Mouse (Mus musculus): Measurements from ENCODE around the gene Esf1. TPM values are rescaled to one million over a fixed set of nuclear protein-coding genes. Genes with fewer than 3 reads are reported as not detected.
"Not testable (repeated sequence)": the region's sequence is repeated elsewhere in the genome, so short reads cannot be mapped to it uniquely, and the experiment has no call there.

The Esf1 gene
- polyA plus RNA-seq, 1 experiment, result 1.6 TPM

DNA sequence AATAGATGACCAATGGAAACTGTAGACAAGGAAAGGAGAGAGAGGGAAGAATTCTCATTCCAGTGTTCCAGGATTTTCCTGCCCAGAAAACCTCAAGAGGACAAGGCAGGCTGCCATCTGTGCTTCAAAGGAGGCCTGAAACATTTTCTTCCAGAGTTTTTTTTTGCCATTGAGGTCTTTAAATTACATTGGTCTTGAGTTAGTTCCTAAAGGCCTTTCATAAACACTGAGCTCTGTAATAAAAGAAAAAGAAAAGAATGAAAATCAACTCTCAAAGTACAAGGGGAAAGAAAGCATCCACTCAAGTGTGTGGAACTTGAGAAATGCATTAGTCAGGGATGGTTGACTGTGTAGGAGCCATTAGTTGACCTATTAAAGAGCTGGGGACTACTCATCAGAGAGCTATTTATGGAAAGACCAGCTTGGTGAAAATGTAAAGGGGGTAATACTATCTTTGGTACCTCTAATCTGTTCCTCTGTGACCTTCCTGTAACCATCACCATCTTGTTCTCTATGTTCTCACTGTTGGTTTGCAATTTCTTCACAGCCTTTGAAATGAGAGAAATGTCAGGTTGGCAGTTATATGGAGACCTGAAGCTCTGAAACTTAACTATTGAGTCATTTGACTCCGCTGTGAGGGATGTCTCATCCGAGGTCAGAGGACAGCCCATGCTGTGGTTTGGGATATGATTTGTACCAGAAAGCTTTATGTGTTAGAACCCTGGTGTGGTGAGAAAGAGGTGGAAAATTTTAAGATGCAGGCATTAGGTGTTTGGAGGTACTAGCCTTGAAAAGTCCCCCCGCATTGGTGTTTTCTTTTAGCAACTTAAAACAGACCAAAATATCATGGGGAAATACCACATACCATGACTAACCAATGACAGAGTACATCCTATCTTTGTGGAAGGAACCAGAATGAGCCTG lies 69.6 kb downstream of the Esf1 start:
- TF ChIP-seq POLR2A (IDR thresholded peaks at IDR 0.05; ENCODE audit: borderline replicate concordance, extremely low read depth, low read depth, low read length), result no peak
- TF ChIP-seq CTCF (IDR thresholded peaks at IDR 0.05; ENCODE audit: insufficient read depth, low read length), result no peak
- 82% methylated on average over 3 of the region's 3 CpGs for WGBS
- DNase-seq, result no peak
- H3K4me1 ChIP-seq (ENCODE audit: control insufficient read depth, insufficient read depth, low read length), result no peaks in the 10 kb centered on the region; the same call in 1 of the 2 replicates
- H3K4me3 ChIP-seq (replicated peaks; ENCODE audit: extremely low read depth, low read depth, low read length), result no peak overlapping the region

DNA sequence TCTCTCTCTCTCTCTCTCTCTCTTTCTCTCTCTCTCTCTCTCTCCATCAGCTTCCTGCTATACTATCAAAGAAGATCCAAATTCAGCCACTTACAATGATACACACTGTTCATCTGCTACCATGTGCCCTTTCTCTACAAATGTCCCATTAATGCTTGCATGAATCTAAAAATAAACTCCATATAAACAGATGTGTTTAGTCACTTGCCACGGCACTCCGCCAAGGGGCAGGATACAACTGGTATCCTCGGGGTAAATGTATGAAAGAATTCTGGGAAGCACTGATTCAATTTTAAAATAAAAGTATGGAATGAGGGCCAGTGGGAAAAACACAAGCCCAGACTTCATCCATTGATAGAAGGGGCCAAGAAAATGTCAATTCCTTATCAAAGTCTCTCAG lies 70.4 kb downstream of the Esf1 start:
- WGBS, result 61% methylated on average over 3 of the region's 3 CpGs

DNA sequence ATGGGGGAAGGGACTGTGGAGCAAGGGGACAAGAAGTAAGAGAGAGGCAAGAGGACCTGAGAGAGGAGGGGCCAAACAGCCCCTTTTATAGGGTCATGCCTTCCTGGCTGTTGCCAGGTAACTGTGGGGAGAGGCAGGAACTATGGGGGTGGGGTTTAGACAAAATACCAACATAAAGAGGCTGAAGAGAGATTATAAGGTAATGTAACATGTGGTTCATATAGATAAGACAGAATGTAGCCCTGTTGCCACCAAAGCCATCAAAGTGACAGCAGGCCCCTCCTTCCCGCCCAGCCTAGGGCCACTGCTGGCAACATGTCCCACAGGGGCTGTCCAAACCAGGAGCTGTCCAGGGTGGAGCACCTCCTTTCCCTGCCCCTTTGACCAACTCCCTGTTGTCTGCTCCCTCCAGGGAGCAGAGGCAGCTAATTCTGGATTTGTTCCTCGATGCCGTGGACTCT lies 73.2 kb downstream of the Esf1 start:
- Histone ChIP-seq H3K4me1 (ENCODE audit: control insufficient read depth, insufficient read depth, low read length) (no peaks in the 10 kb centered on the region; the same call in 1 of the 2 replicates), H3K4me3 (replicated peaks; ENCODE audit: extremely low read depth, low read depth, low read length) (no peak overlapping the region)
- 79% methylated on average over 3 of the region's 3 CpGs for WGBS
- DNase-seq, result no peak
- TF ChIP-seq POLR2A (IDR thresholded peaks at IDR 0.05; ENCODE audit: borderline replicate concordance, extremely low read depth, low read depth, low read length), result no peak
- TF ChIP-seq CTCF (IDR thresholded peaks at IDR 0.05; ENCODE audit: insufficient read depth, low read length), result no peak

More for the DNA sequence above, 70.4 kb downstream of the Esf1 start:
- H3K4me1 ChIP-seq (ENCODE audit: control insufficient read depth, insufficient read depth, low read length), result no peaks in the 10 kb centered on the region; the same call in 1 of the 2 replicates
- DNase-seq, result no peak
- no peak for TF ChIP-seq POLR2A (IDR thresholded peaks at IDR 0.05; ENCODE audit: borderline replicate concordance, extremely low read depth, low read depth, low read length)
- no peak for TF ChIP-seq CTCF (IDR thresholded peaks at IDR 0.05; ENCODE audit: insufficient read depth, low read length)
- H3K4me3 ChIP-seq (replicated peaks; ENCODE audit: extremely low read depth, low read depth, low read length), result no peak overlapping the region

DNA sequence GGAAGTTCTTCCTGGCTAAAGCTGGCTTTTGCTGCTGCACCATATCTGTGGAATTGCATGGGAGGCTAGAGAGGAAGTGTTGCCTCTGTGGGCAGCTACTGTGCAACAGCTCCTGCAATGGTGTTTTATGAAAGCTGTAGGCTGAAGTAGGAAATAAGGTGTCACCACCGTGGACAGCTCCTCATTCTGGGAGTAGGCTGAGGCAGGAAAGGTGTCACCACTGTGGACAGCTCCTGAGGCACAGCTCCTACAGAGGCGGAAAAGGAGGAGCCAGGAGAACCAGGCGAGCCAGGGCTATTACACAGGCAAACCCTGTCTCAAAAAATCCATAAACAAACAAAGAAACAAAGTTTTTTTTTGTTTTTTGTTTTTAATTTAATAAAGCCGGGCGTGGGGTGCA lies 74.3 kb downstream of the Esf1 start:
- WGBS, result 83% methylated on average over 5 of the region's 5 CpGs
- H3K4me1 ChIP-seq (ENCODE audit: control insufficient read depth, insufficient read depth, low read length), result no peaks in the 10 kb centered on the region; the same call in 1 of the 2 replicates
- H3K4me3 ChIP-seq (replicated peaks; ENCODE audit: extremely low read depth, low read depth, low read length), result no peak overlapping the region
- TF ChIP-seq CTCF (IDR thresholded peaks at IDR 0.05; ENCODE audit: insufficient read depth, low read length), result no peak
- no peak for TF ChIP-seq POLR2A (IDR thresholded peaks at IDR 0.05; ENCODE audit: borderline replicate concordance, extremely low read depth, low read depth, low read length)
- DNase-seq, result no peak

DNA sequence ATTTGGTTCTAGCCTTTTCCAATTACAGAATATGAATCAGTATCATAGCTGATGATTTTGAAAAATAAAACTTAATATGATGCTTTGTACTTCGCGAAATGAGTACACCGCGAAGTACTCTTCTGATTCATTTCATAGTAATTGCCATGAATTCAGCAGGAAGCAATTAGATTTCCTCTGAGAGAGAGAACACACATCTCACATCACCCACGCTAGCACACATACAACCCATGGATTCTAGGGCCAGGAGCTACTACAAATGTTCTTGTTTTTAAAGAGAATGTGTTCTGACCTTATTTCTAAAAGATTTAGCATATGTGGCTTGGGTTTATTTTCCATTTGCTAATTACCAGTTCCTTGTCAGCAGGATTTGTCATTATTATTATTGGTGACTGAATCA lies 76.9 kb downstream of the Esf1 start:
- TF ChIP-seq POLR2A (IDR thresholded peaks at IDR 0.05; ENCODE audit: borderline replicate concordance, extremely low read depth, low read depth, low read length), result no peak
- no peak for TF ChIP-seq CTCF (IDR thresholded peaks at IDR 0.05; ENCODE audit: insufficient read depth, low read length)
- H3K4me1 ChIP-seq (ENCODE audit: control insufficient read depth, insufficient read depth, low read length), result no peaks in the 10 kb centered on the region
- 86% methylated on average over 5 of the region's 5 CpGs for WGBS
- H3K4me3 ChIP-seq (replicated peaks; ENCODE audit: extremely low read depth, low read depth, low read length), result no peak overlapping the region
- DNase-seq, result no peak

DNA sequence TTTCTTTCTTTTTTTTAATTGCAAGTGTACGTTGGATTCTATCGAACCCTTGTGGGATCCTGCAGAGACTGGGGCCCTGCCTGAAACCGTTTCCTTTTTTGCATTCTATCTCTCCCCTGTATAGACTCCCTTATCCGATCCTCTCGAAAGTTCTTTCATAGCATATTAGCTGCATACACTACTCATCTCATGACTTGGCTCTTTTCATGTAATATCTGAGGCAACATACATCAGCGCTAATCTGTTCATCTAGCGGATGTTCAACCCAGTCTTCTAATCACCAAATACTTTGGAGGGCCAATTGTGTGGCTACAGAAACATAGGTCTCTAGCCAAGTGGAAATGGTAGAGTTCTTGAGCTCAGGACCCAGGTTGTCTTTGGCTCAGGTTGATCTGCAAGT lies 86.1 kb downstream of the Esf1 start:
- Histone ChIP-seq H3K4me1 (ENCODE audit: control insufficient read depth, insufficient read depth, low read length) (no peaks in the 10 kb centered on the region), H3K4me3 (replicated peaks; ENCODE audit: extremely low read depth, low read depth, low read length) (no peak overlapping the region)
- 88% methylated on average over 7 of the region's 7 CpGs for WGBS
- no peak for DNase-seq
- TF ChIP-seq CTCF (IDR thresholded peaks at IDR 0.05; ENCODE audit: insufficient read depth, low read length) (no peak), POLR2A (IDR thresholded peaks at IDR 0.05; ENCODE audit: borderline replicate concordance, extremely low read depth, low read depth, low read length) (no peak)

DNA sequence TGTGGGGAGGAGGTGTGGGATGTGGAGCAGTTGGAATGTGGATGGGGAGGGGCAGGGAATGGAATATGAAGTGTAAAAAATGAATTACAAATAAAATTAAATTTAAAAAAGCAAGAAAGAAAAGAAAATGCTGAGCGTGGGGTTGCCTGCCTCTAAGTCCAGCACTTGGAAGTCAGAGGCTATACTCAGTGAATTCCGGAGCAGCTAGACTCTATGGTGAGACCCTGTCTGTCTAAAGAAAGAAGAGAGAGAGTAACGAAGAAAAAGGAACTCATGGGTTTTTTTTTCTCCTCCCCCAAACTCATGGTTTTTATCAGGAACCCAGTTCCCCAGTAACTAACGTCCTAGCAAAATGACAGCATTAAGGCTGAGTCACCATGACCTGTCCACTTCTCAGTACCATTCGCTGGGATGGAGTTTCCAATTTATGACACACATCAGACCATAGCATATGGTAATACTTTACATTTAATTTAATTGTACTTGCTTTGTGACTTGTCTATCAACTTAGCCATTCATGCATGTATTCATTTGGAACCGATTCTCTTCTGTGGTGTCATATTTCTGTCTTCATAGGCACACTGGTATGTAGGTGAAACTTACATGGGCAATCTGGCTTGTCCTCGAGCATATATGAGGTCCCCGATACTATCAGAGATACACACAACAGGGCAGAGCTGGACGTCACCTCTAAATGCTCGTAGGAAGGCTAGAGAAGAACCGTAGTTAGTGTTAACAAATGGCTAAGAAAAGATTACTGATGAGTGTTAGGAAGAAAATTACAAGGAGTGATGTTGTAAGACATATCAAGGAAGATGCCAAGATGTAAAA lies 89.4 kb downstream of the Esf1 start:
- TF ChIP-seq POLR2A (IDR thresholded peaks at IDR 0.05; ENCODE audit: borderline replicate concordance, extremely low read depth, low read depth, low read length), result no peak
- TF ChIP-seq CTCF (IDR thresholded peaks at IDR 0.05; ENCODE audit: insufficient read depth, low read length), result no peak
- Histone ChIP-seq H3K4me3 (replicated peaks; ENCODE audit: extremely low read depth, low read depth, low read length) (no peak overlapping the region), H3K4me1 (ENCODE audit: control insufficient read depth, insufficient read depth, low read length) (no peaks in the 10 kb centered on the region)
- WGBS, result 80% methylated on average over 11 of the region's 11 CpGs
- no peak for DNase-seq

DNA sequence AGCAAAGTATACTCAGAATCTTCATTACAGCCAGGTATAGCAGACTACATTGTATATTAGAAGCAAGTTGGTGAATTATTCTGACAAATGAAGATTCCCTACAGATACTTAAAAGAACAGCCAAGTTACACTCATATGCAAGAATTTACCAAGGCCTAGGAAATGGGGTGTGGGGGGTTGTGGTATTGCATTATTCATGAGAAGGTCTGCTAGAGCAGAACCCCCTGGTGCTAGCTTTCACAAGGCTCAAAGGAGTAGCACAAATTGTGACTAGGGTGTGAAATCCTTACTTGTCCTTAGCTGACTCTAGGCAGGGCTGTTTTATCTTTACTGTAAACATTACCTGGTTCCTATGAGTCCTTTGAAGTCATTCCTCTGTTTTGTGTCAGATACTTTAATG lies 91.1 kb downstream of the Esf1 start:
- DNase-seq; H3K4me1 ChIP-seq (ENCODE audit: control insufficient read depth, insufficient read depth, low read length); H3K4me3 ChIP-seq (replicated peaks; ENCODE audit: extremely low read depth, low read depth, low read length): not testable (repeated sequence)

DNA sequence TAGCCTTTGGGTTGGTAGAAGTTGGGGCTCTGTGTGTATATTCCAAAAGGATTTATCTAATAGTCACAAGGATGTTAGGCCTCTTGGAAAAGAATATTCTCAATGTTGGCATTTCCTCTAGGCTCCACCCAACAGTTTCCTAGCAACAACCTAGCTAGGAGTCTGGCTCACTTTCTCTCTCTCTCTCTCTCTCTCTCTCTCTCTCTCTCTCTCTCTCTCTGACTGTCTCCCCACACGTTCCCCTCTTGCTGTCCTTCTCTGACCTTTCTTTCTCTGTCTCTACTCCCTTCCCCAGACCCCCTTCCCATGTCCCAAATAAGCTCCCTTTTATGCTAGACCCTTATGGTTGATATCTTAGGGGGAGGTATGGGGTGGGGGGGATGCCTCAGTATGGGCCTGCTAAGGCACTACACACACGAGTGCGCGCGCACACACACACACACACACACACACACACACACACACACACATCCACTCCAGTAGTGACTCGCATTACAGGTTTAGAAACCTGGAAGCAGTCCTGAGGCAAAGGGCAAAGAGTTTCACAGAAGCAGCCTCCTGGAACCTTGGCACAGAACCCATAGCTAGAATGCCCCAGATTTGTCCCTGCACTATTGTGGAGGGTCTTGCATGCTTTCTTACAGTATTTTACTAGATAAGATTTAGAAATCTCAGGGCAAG lies 91.6 kb downstream of the Esf1 start:
- no peak for DNase-seq
- Histone ChIP-seq H3K4me1 (ENCODE audit: control insufficient read depth, insufficient read depth, low read length) (no peaks in the 10 kb centered on the region), H3K4me3 (replicated peaks; ENCODE audit: extremely low read depth, low read depth, low read length) (no peak overlapping the region)
- 52% methylated on average over 6 of the region's 6 CpGs for WGBS
- no peak for TF ChIP-seq CTCF (IDR thresholded peaks at IDR 0.05; ENCODE audit: insufficient read depth, low read length)
